Mouse (Mus musculus) kidney, postnatal 0 days (tissue): ENCODE results near the gene Gm45716. TPM values are rescaled to one million over a fixed set of nuclear protein-coding genes. Genes with fewer than 3 reads are reported as not detected.

Experiments
- ATAC-seq: fragments of 200-750 bp; cut with Nextera tagmentation; replicated peaks from 2 replicates; pipeline ENCODE4 v1.8.0; 2017; ENCODE audit warnings: low read depth, moderate number of reproducible peaks, moderate TSS enrichment, moderate library complexity; ENCODE audit not compliant: low FRiP score
- DNase-seq: peaks from one replicate; pipeline ENCODE4 v3.0.0-alpha.2; 2016; ENCODE audit warnings: low spot score
- H3K27ac ChIP-seq: fragments of 300-500 bp; sonication (generic); 2 replicates; pipeline ENCODE4 v1.5.1; 2014; ENCODE audit warnings: mild to moderate bottlenecking
- H3K27me3 ChIP-seq: fragments of 300-500 bp; sonication (generic); 2 replicates; pipeline ENCODE4 v1.6.1; 2014; ENCODE audit warnings: low read length, mixed read lengths; ENCODE audit not compliant: insufficient read depth
- H3K36me3 ChIP-seq: fragments of 300-500 bp; sonication (generic); 2 replicates; pipeline ENCODE4 v1.6.1; 2014; ENCODE audit warnings: low read length, mixed read lengths; ENCODE audit not compliant: insufficient read depth
- H3K4me1 ChIP-seq: fragments of 300-500 bp; sonication (generic); replicated peaks from 2 replicates; pipeline ENCODE4 v1.6.1; 2014; ENCODE audit warnings: antibody characterized with exemption, low read length, mixed read lengths; ENCODE audit not compliant: insufficient read depth
- H3K4me2 ChIP-seq: fragments of 300-500 bp; sonication (generic); 2 replicates; pipeline ENCODE4 v1.6.1; 2014; ENCODE audit warnings: mild to moderate bottlenecking, low read length, moderate library complexity, mixed read lengths
- H3K4me3 ChIP-seq: fragments of 300-500 bp; sonication (generic); replicated peaks from 2 replicates; pipeline ENCODE4 v1.5.1; 2014; ENCODE audit warnings: low read depth, low read length
- H3K9ac ChIP-seq: fragments of 300-500 bp; sonication (generic); 2 replicates; pipeline ENCODE4 v1.6.1; 2014; ENCODE audit warnings: low read depth, low read length
- H3K9me3 ChIP-seq: fragments of 300-500 bp; sonication (generic); replicated peaks from 2 replicates; pipeline ENCODE4 v1.6.1; 2016; ENCODE audit warnings: low read length, inconsistent platforms, mixed read lengths
- CTCF ChIP-seq: IDR thresholded peaks from 2 replicates; pipeline ENCODE4 v1.5.1; 2016; ENCODE audit warnings: antibody characterized with exemption, low read depth, mild to moderate bottlenecking, moderate library complexity
- WGBS: fragments of 180-500 bp; shearing (Covaris S2); extraction: QIAGEN DNeasy Blood & Tissue Kit; methylation state at CpG from one replicate; pipeline ENCODE4 v1.1.7; 2014; 5-methylcytosine and 5-hydroxymethylcytosine counted together
- polyA plus RNA-seq: library from polyadenylated mRNA; unstranded; fragments of >200 nt; fragmentation: Nextera tagmentation; extraction: Ambion mirVana; gene quantifications from 2 replicates; pipeline ENCODE4 v1.2.1, GENCODE M21; 2015

The Gm45716 gene
- polyA plus RNA-seq, 1 experiment from 2014 or later: 13.9 TPM

DNA sequence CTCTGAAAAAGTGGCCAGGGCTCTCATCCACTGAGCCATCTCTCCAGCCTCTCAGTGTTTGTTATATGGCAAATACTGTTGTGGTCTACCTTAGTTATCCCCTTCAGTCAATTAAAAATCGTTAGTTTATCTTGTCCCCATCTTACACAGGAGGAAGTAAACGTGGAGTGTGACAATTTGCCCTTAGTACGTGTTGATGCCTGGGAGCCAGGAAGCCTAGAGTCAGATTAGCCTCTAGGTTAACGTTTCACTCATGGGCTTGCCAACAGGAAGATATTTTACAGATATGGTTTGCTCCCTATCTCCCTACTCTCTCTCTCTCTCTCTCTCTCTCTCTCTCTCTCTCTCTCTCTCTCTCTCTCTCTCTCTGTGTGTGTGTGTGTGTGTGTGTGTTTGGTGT lies 95.7 kb downstream of the Gm45716 start:
- no peaks in the 10 kb centered on the region for H3K36me3 ChIP-seq
- no peak overlapping the region for H3K9ac ChIP-seq
- ATAC-seq: no peak
- no peak overlapping the region for H3K27ac ChIP-seq
- TF ChIP-seq CTCF: no peak
- no peaks in the 10 kb centered on the region for H3K4me1 ChIP-seq
- 31% methylated on average over 4 of the region's 4 CpGs for WGBS
- no peak overlapping the region for H3K4me3 ChIP-seq
- no peaks in the 10 kb centered on the region for H3K27me3 ChIP-seq
- no peak overlapping the region for H3K4me2 ChIP-seq
- DNase-seq: no peak
- no peaks in the 10 kb centered on the region for H3K9me3 ChIP-seq

DNA sequence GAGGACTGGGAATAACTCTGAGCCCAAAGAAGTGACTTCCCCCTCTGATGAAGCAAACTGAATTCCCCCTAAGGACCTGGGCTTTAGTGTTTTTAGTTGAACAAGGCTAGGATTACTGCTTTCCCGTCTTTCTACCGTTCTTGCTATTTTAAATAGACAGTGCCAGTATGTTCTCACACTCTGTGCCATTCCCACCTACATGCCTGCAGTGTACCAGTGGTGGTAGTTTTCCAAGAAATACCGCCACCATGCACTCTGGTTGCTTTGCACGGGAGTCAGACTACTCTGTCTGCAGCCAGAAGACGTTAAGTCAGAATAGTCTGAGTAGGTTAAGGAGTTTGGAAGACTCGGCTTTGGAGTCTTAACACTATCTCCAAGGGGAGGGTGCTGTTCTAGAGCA lies 96.1 kb downstream of the Gm45716 start:
- WGBS: 74% methylated on average over 6 of the region's 6 CpGs
- ATAC-seq (no peak), DNase-seq (no peak)
- H3K27ac ChIP-seq: no peak overlapping the region
- no peaks in the 10 kb centered on the region for H3K9me3 ChIP-seq
- H3K4me2 ChIP-seq: no peak overlapping the region
- H3K36me3 ChIP-seq: no peaks in the 10 kb centered on the region
- H3K4me3 ChIP-seq: no peak overlapping the region
- no peaks in the 10 kb centered on the region for H3K4me1 ChIP-seq
- no peak for TF ChIP-seq CTCF
- no peak overlapping the region for H3K9ac ChIP-seq
- no peaks in the 10 kb centered on the region for H3K27me3 ChIP-seq

DNA sequence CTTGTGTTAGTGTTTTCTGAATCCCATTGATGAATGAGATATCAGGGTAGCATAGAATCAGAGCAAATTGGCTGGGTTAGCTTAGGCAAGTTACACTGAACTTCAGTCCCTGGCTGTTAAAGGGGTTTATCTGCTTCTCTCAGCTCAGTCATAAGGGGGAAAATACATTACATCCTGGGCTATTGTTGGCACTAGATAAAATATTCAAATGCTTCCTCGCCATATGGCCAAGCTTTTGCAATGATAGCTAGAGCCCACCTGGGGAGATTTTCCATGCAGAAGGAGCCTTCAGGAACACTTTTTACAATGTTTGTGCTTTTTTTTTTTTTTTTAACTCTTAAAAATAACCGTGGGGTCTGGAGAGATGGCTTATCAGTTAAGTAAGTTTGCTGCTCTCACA lies 96.6 kb downstream of the Gm45716 start:
- Histone ChIP-seq H3K4me2 (no peak overlapping the region), H3K36me3 (no peaks in the 10 kb centered on the region), H3K4me3 (no peak overlapping the region), H3K4me1 (no peaks in the 10 kb centered on the region), H3K27ac (no peak overlapping the region), H3K9me3 (no peaks in the 10 kb centered on the region), H3K9ac (no peak overlapping the region), H3K27me3 (no peaks in the 10 kb centered on the region)
- ATAC-seq (no peak), DNase-seq (no peak)
- 62% methylated on average over 2 of the region's 2 CpGs for WGBS
- no peak for TF ChIP-seq CTCF

DNA sequence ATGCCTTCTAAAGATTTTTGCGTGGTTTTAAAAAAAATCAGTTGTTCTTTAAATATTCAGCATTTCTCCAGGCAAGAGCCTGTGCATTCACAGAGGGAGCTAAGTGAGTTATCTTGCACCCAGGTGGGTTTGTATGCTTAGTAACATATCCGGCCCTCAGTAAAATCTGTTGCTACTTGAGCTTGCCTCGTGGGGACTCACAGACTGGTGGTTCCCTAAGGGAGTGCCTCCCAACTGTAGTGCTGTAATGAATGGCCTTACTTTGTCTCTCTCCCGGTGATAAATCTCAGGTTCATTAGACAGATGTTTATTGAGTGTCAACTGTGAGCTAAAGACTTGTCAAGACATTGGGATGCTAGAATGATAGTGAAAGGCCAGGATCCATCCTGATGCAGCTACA lies 97.1 kb downstream of the Gm45716 start:
- Histone ChIP-seq H3K9ac (no peak overlapping the region), H3K4me2 (no peak overlapping the region), H3K9me3 (no peaks in the 10 kb centered on the region), H3K36me3 (no peaks in the 10 kb centered on the region), H3K27ac (no peak overlapping the region), H3K4me3 (no peak overlapping the region), H3K27me3 (no peaks in the 10 kb centered on the region), H3K4me1 (no peaks in the 10 kb centered on the region)
- DNase-seq: peak; percentile 31
- 40% methylated on average over 4 of the region's 4 CpGs for WGBS
- no peak for ATAC-seq
- no peak for TF ChIP-seq CTCF

DNA sequence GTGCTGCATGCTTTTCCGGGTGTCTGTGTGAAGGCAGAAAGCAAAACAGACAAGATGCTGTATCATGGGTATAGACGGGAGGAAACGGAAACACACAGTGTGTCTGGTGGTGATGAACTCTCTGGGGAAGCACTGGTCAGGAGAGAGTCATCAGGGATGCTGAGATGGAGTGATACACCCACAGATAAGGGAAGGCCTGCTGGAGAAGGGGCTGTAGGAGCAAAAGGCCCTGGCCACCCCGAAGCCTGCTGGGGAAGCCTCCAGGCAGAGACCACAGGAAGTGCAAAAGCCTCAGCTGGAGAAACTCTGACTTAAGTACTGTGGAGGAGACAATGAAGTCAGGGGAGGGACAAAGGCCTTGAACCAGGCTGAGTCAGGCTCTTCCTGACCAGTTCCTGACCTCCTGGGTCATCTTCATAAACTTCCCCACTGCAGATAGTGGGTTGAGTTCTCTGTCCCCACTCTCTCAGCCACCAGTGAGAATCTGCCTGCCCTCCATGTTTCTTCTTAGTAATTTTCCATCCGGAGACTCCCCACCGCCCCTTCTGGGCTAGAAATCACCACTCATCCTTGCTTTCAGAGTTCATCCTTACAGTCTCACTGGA lies 99.2 kb downstream of the Gm45716 start:
- no peak overlapping the region for H3K9ac ChIP-seq
- H3K4me1 ChIP-seq: no peaks in the 10 kb centered on the region
- whole genome bisulfite sequencing: 80% methylated on average over 6 of the region's 6 CpGs
- no peak overlapping the region for H3K4me3 ChIP-seq
- no peak overlapping the region for H3K4me2 ChIP-seq
- no peaks in the 10 kb centered on the region for H3K27me3 ChIP-seq
- no peaks in the 10 kb centered on the region for H3K36me3 ChIP-seq
- DNase-seq: no peak
- TF ChIP-seq CTCF: no peak
- no peak overlapping the region for H3K27ac ChIP-seq
- H3K9me3 ChIP-seq: no peaks in the 10 kb centered on the region
- no peak for ATAC-seq

DNA sequence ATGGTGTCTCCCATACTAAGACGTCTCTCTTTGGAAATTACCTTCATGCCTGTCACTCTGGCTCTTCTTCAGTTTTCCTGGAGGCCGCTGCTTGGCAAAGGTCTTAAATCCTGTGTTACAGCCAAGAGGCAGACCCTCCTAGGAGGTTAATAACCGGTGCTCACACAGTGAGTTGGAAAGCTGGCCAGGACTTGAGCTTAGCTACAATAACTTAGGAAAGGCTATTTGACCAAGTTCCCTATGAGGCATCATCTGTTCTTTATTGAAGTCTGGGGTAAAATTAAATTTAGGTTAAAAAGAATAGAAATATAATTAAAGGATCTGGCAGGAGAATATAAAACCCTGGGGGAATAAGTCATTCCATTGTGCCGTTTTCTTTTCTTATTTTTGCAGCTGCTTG lies 103.7 kb downstream of the Gm45716 start:
- Histone ChIP-seq H3K4me2 (no peak overlapping the region), H3K9ac (no peak overlapping the region), H3K4me3 (no peak overlapping the region), H3K9me3 (no peaks in the 10 kb centered on the region), H3K27ac (no peak overlapping the region), H3K27me3 (no peaks in the 10 kb centered on the region), H3K4me1 (no peaks in the 10 kb centered on the region), H3K36me3 (no peaks in the 10 kb centered on the region)
- 67% methylated on average over 4 of the region's 4 CpGs for WGBS
- DNase-seq (no peak), ATAC-seq (no peak)
- no peak for TF ChIP-seq CTCF

DNA sequence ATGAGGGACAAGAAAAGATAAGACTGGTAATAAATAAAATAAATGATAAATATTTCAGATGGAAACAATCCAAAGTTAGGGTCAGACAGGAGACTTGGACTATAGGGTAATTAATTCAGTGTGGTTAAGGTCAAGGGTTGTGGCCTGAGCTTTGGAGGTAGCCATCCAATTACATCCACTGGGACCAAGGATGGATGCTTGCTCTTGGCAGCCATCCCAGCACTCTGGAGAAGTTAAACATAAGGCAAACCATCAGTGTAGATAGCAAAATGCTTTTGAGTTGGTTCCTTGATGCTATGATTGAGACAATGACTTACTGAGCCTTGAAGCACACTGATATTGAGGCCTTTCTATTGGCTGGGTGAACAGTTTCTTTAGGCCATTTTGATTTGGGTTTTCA lies 105.3 kb downstream of the Gm45716 start:
- ATAC-seq (no peak), DNase-seq (no peak)
- H3K9me3 ChIP-seq: no peaks in the 10 kb centered on the region
- H3K4me1 ChIP-seq: no peaks in the 10 kb centered on the region
- no peak overlapping the region for H3K4me3 ChIP-seq
- no peak for TF ChIP-seq CTCF
- H3K27me3 ChIP-seq: no peaks in the 10 kb centered on the region
- no peak overlapping the region for H3K9ac ChIP-seq
- H3K36me3 ChIP-seq: no peaks in the 10 kb centered on the region
- no peak overlapping the region for H3K27ac ChIP-seq
- H3K4me2 ChIP-seq: no peak overlapping the region
